ENCODE assay signal across 8 mouse cellular contexts in genomic region chr2:14295334-14295733, GRCm38 (mm10).
DNase-seq lines count a peak whose midpoint lies in the region; ATAC-seq and TF ChIP-seq lines count a peak whose summit lies in the region.

No protein-coding gene starts in this region.

- DNase-seq in hindbrain, embryonic 10.5 days (ENCODE audit: low spot score): peak; percentile 81
- peak; percentile 81 to 88 for DNase-seq in cerebellum, postnatal 4 days (ENCODE audit: low spot score in 2 of 2)
- peak; percentile 89 for DNase-seq in gastrocnemius, postnatal 14 days
- DNase-seq in kidney, adult 2 months: peak; percentile 89
- peak; percentile 88 for DNase-seq in limb, embryonic 10.5 days (ENCODE audit: low spot score)
- DNase-seq in monocyte, adult 2 months (ENCODE audit: low read depth in 1 of 2, low spot score in 2 of 2): peak; percentile 61 to 79
- DNase-seq in spleen, postnatal 36 days (ENCODE audit: low spot score in 2 of 2): peak; percentile 74 to 79

- H3K27ac ChIP-seq in hindbrain, embryonic 10.5 days: no peak overlapping the region
- no peak overlapping the region for H3K27ac ChIP-seq in hindbrain, embryonic 16.5 days (ENCODE audit: low read depth, low read length)
- no peak overlapping the region for H3K27ac ChIP-seq in kidney, adult 2 months (ENCODE audit: insufficient read depth, low read depth, low read length)
- no peak overlapping the region for H3K27ac ChIP-seq in limb, embryonic 10.5 days

- ATAC-seq in hindbrain, embryonic 16.5 days: no peak

- TF ChIP-seq POLR2A in kidney, adult 2 months (IDR thresholded peaks at IDR 0.05; ENCODE audit: low read depth, low read length): no peak

- no peak overlapping the region for H3K4me3 ChIP-seq in hindbrain, embryonic 10.5 days
- H3K4me3 ChIP-seq in hindbrain, embryonic 16.5 days (ENCODE audit: low read length): no peak overlapping the region
- H3K4me3 ChIP-seq in kidney, adult 2 months (ENCODE audit: insufficient read depth, low read depth, low read length): no peak overlapping the region
- H3K4me3 ChIP-seq in limb, embryonic 10.5 days: no peak overlapping the region

- H3K9ac ChIP-seq in hindbrain, embryonic 16.5 days (ENCODE audit: low read depth, low read length): no peak overlapping the region

- H3K9me3 ChIP-seq in hindbrain, embryonic 10.5 days: no peaks in the 10 kb centered on the region
- no peaks in the 10 kb centered on the region for H3K9me3 ChIP-seq in hindbrain, embryonic 16.5 days (ENCODE audit: control insufficient read depth, low read length)
- H3K9me3 ChIP-seq in limb, embryonic 10.5 days (replicated peaks): no peaks in the 10 kb centered on the region

- no peaks in the 10 kb centered on the region for H3K4me1 ChIP-seq in hindbrain, embryonic 10.5 days (replicated peaks)
- no peaks in the 10 kb centered on the region for H3K4me1 ChIP-seq in hindbrain, embryonic 16.5 days (ENCODE audit: control insufficient read depth, insufficient read depth, low read depth, low read length)
- H3K4me1 ChIP-seq in kidney, adult 2 months (ENCODE audit: control insufficient read depth, insufficient read depth, low read length): no peaks in the 10 kb centered on the region
- no peaks in the 10 kb centered on the region for H3K4me1 ChIP-seq in limb, embryonic 10.5 days

- H3K4me2 ChIP-seq in hindbrain, embryonic 16.5 days (ENCODE audit: low read length): no peak overlapping the region

- TF ChIP-seq CTCF in kidney, adult 2 months (conservative IDR thresholded peaks at IDR 0.05; ENCODE audit: insufficient read depth, insufficient read length, low read depth, low read length): peak; percentile 94

- no peaks in the 10 kb centered on the region for H3K27me3 ChIP-seq in hindbrain, embryonic 10.5 days (ENCODE audit: insufficient read depth, poor library complexity, severe bottlenecking)
- H3K27me3 ChIP-seq in hindbrain, embryonic 16.5 days (replicated peaks; ENCODE audit: control insufficient read depth, insufficient read depth, low read length): no peaks in the 10 kb centered on the region
- H3K27me3 ChIP-seq in kidney, adult 2 months (replicated peaks; ENCODE audit: control insufficient read depth, insufficient read depth, low read length): no peaks in the 10 kb centered on the region
- H3K27me3 ChIP-seq in limb, embryonic 10.5 days (ENCODE audit: low read depth, poor library complexity, severe bottlenecking): no peaks in the 10 kb centered on the region

- 50% methylated on average over 5 of the region's 5 CpGs for WGBS in hindbrain, embryonic 10.5 days
- 40% methylated on average over 5 of the region's 5 CpGs for WGBS in hindbrain, embryonic 16.5 days
- 18% methylated on average over 5 of the region's 5 CpGs for WGBS in kidney, adult 2 months
- 58% methylated on average over 5 of the region's 5 CpGs for WGBS in limb, embryonic 10.5 days

- no peaks in the 10 kb centered on the region for H3K36me3 ChIP-seq in hindbrain, embryonic 10.5 days
- H3K36me3 ChIP-seq in hindbrain, embryonic 16.5 days (ENCODE audit: control insufficient read depth, insufficient read depth, low read length): no peaks in the 10 kb centered on the region
- no peaks in the 10 kb centered on the region for H3K36me3 ChIP-seq in kidney, adult 2 months (ENCODE audit: control insufficient read depth, insufficient read depth, low read length)
- H3K36me3 ChIP-seq in limb, embryonic 10.5 days: no peaks in the 10 kb centered on the region

- intact Hi-C loops in gastrocnemius, postnatal 14 days (cut with DNase I; ENCODE audit: low total_unique reads): loop anchor here (10.0 kb wide), 1 partner anchor 141 kb away; no protein-coding TSS in a partner anchor
